Mouse (Mus musculus): Measurements from ENCODE around the gene Fam172a.

GRCm38 (mm10) chr13:78207796-78208645 is 506.2 kb downstream of the Fam172a start:
- no peak for TF ChIP-seq CTCF (IDR thresholded peaks at IDR 0.05; ENCODE audit: borderline replicate concordance, extremely low read depth, insufficient read depth, insufficient read length)
- no peak for TF ChIP-seq POLR2A (IDR thresholded peaks at IDR 0.05; ENCODE audit: borderline replicate concordance, extremely low read depth, insufficient read depth, insufficient read length, poor library complexity, severe bottlenecking)
